In the genomic region with DNA sequence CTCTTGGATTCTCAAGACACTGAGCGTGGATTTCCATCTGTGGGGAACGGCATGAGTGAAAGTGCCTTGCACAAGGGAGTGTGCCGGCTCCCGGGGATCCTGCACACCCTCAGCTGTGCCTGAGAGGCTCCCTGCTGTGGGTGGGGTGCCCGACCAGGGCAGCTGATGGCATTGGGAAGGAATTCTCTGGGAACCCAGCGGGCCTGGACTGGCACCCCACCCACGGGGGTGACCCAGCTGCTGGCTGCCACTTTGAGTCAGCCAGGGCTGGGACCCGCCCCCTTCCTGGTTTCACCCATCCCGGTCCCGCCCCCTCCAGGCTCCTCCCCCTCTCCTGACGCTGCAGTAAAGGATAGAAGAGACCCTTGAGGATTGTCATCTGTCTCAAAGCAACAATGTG, we compare ENCODE assay signal across 7 mouse cellular contexts. TPM values are rescaled to one million over a fixed set of nuclear protein-coding genes. Genes with fewer than 3 reads are reported as not detected.
DNase-seq lines count a peak whose midpoint lies in the region; ATAC-seq and TF ChIP-seq lines count a peak whose summit lies in the region.

No protein-coding gene starts in this region.

- H3K9me3 ChIP-seq in limb, embryonic 15.5 days, result no peaks in the 10 kb centered on the region
- H3K9me3 ChIP-seq in neural tube, embryonic 12.5 days, result no peaks in the 10 kb centered on the region
- H3K9me3 ChIP-seq in hindbrain, postnatal 0 days (ENCODE audit: low read length), result no peaks in the 10 kb centered on the region

- H3K4me2 ChIP-seq in limb, embryonic 15.5 days, result no peak overlapping the region
- H3K4me2 ChIP-seq in neural tube, embryonic 12.5 days (replicated peaks), result peak overlapping the region; percentile 24; the same call in 1 of the 2 replicates
- H3K4me2 ChIP-seq in hindbrain, postnatal 0 days (ENCODE audit: low read depth, low read length), result no peak overlapping the region

- H3K36me3 ChIP-seq in limb, embryonic 15.5 days, result no peaks in the 10 kb centered on the region
- no peaks in the 10 kb centered on the region for H3K36me3 ChIP-seq in neural tube, embryonic 12.5 days
- H3K36me3 ChIP-seq in hindbrain, postnatal 0 days (ENCODE audit: insufficient read depth, low read length), result no peaks in the 10 kb centered on the region

- WGBS in limb, embryonic 15.5 days, result 35% methylated on average over 8 of the region's 11 CpGs
- 33% methylated on average over 10 of the region's 11 CpGs for WGBS in neural tube, embryonic 12.5 days
- 54% methylated on average over 9 of the region's 11 CpGs for WGBS in hindbrain, postnatal 0 days

- H3K27me3 ChIP-seq in limb, embryonic 15.5 days, result no peaks in the 10 kb centered on the region
- peaks cover 11% of the 10 kb centered on the region for H3K27me3 ChIP-seq in neural tube, embryonic 12.5 days (replicated peaks)
- H3K27me3 ChIP-seq in hindbrain, postnatal 0 days (ENCODE audit: insufficient read depth, low read length), result peaks cover 10% of the 10 kb centered on the region

- H3K9ac ChIP-seq in limb, embryonic 15.5 days, result no peak overlapping the region
- no peak overlapping the region for H3K9ac ChIP-seq in neural tube, embryonic 12.5 days
- no peak overlapping the region for H3K9ac ChIP-seq in hindbrain, postnatal 0 days (replicated peaks; ENCODE audit: low read length)

- H3K4me1 ChIP-seq in limb, embryonic 15.5 days, result peaks cover 42% of the 10 kb centered on the region
- H3K4me1 ChIP-seq in neural tube, embryonic 12.5 days, result peaks cover 12% of the 10 kb centered on the region
- no peaks in the 10 kb centered on the region for H3K4me1 ChIP-seq in hindbrain, postnatal 0 days (ENCODE audit: insufficient read depth, low read length)

- no peak overlapping the region for H3K4me3 ChIP-seq in limb, embryonic 15.5 days
- no peak overlapping the region for H3K4me3 ChIP-seq in neural tube, embryonic 12.5 days
- H3K4me3 ChIP-seq in hindbrain, postnatal 0 days (ENCODE audit: low read length), result no peak overlapping the region

- peak; percentile 82 for DNase-seq in 416B (ENCODE audit: low read depth)
- DNase-seq in ES-CJ7 (ENCODE audit: low read depth, low spot score), result peak; percentile 59
- peak; percentile 46 to 47 for DNase-seq in heart, adult 9 months (ENCODE audit: low spot score in 2 of 2)
- DNase-seq in left cerebral cortex, adult 18-20 months (ENCODE audit: low spot score in 2 of 2), result no peak
- DNase-seq in hindbrain, postnatal 0 days (ENCODE audit: low spot score), result no peak

- peak overlapping the region; percentile 51 for H3K27ac ChIP-seq in limb, embryonic 15.5 days
- no peak overlapping the region for H3K27ac ChIP-seq in neural tube, embryonic 12.5 days
- H3K27ac ChIP-seq in hindbrain, postnatal 0 days, result no peak overlapping the region

- no peak for TF ChIP-seq CTCF in hindbrain, postnatal 0 days (IDR thresholded peaks at IDR 0.05; ENCODE audit: low read depth)

- ATAC-seq in limb, embryonic 15.5 days (ENCODE audit: insufficient number of reproducible peaks, low FRiP score, low TSS enrichment, low read depth), result no peak
- ATAC-seq in neural tube, embryonic 12.5 days (ENCODE audit: low FRiP score, low read depth), result no peak
- ATAC-seq in hindbrain, postnatal 0 days, result no peak

RNA-seq across cellular contexts. Expression of gene Itpr3, which starts 5.6 kb away (rescaled TPM):
- polyA plus RNA-seq in limb, embryonic 15.5 days (2015; fragmentation: Nextera tagmentation; extraction: Ambion mirVana), result 4.3 and 4.4 TPM in 2 replicates
- 2.2 and 2.4 TPM in 2 replicates for polyA plus RNA-seq in neural tube, embryonic 12.5 days (2016; fragmentation: Nextera tagmentation; extraction: Ambion mirVana)
- 1 to 10 TPM; 2.8 to 3.0 TPM for total RNA-seq in left cerebral cortex, adult 18-20 months (2021)
- total RNA-seq in hindbrain, postnatal 0 days (2014; rRNA removed), result 2.3 and 4.0 TPM in 2 replicates
- polyA plus RNA-seq in hindbrain, postnatal 0 days (2015; fragmentation: Nextera tagmentation; extraction: Ambion mirVana), result 0.58 TPM in 2 replicates

RNA-seq across cellular contexts. Expression of gene Bak1, which starts 22.7 kb away (rescaled TPM):
- polyA plus RNA-seq in limb, embryonic 15.5 days (2015; fragmentation: Nextera tagmentation; extraction: Ambion mirVana), result 4.0 and 5.5 TPM in 2 replicates
- 2.5 and 3.0 TPM in 2 replicates for polyA plus RNA-seq in neural tube, embryonic 12.5 days (2016; fragmentation: Nextera tagmentation; extraction: Ambion mirVana)
- total RNA-seq in left cerebral cortex, adult 18-20 months (2021), result 10 to 100 TPM; 12.0 to 13.0 TPM
- 62.9 and 70.8 TPM in 2 replicates for total RNA-seq in hindbrain, postnatal 0 days (2014; rRNA removed)
- 4.0 and 4.2 TPM in 2 replicates for polyA plus RNA-seq in hindbrain, postnatal 0 days (2015; fragmentation: Nextera tagmentation; extraction: Ambion mirVana)

Comparison
In these comparisons a context has a peak if more than half of its experiments do, and no peak if none do; other contexts are left out.
1. DNase-seq: peak in 416B (single experiment), ES-CJ7 (single experiment) and heart, adult 9 months (2 of 2); none in left cerebral cortex, adult 18-20 months (0 of 2) and hindbrain, postnatal 0 days (single experiment).